Mouse (Mus musculus): ENCODE measurements around the gene Zbtb5.

GRCm38 (mm10) chr4:45000001-45000400, 12.2 kb downstream of the Zbtb5 start:
- TF ChIP-seq CTCF (IDR thresholded peaks at IDR 0.05; ENCODE audit: low read depth, low read length) (no peak), GATA1 (IDR thresholded peaks at IDR 0.05; ENCODE audit: borderline replicate concordance, low read length) (no peak), POLR2AphosphoS5 (IDR thresholded peaks at IDR 0.05; ENCODE audit: insufficient replicate concordance, low read depth, low read length) (no peak)
